Mouse (Mus musculus): ENCODE data around the gene Lrrc23.

The Lrrc23 gene

DNA sequence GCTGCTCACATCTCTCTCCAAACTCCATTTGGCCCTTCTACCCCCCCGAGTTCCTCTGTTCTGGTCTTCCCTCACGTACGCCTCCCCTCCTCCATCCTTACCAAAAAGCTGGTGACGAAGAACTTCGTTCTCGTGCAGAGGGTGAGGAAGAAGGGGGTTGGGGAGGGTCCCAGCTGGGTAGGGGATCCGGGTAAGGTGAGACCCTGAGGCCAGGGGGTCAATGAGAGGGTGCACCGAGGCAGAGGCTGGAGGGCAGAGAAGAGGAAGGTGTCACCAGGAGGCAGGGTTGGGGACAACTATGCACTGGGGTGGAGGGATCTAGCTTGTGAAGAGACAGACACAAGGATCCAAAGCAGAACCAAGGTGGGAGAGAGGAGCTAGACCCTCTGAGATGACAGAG is 35.9 kb downstream of the Lrrc23 start:
- in situ Hi-C loops (cut with MboI; ENCODE audit: low sequenced_read_pairs), result no loop called here

DNA sequence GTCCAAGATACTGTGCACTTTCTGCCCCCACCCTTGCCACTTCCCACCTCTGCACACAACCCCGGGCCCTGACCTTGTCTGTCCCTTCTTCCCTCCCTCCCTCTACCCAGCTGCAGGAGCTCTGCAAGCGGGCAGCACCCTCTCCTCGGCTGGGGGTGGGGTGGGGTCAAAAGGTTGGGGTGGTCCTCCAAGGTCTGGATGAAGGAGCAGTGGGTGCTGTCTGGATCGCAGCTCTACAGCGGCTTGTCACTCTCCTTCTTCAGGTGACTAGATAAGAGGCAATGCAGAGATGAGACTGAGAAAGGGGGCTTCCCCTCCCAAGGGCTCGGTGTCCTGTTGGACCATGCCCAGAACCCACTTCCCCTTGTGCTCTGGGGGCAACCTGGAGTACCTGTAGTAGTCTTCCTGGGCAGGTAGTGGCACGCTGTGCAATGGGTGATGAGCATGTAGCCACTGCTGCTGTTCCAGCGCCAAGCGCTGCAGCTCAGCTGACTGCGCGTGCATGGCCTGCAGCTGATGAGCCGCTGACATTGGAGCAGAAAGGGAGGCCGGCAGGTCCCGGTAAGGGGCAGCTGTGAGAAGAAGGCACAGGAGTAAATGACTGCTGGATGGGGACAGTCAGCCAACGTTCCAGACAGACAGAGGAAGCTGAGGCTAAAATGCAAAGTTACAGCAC is 36.5 kb downstream of the Lrrc23 start:
- in situ Hi-C loops (cut with MboI; ENCODE audit: low sequenced_read_pairs), result no loop called here

DNA sequence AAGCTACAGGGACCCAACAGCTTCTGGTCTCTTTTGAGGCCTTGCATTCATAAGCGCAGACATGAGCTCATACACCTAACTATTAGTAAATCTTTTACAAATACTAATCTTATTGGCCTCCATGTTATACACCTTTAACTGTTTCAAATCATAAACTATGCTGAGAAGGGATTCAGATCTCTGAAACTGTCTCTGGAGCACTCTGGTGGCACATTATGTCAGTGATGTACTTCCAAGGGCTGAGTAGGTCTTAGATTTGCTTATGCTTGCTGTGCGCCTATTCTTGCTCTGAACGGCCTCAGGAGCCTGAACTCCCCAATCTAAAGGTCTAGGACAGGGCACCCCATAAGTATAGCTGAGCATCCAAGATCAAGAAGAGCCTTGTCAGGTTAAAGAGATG is 37.7 kb downstream of the Lrrc23 start:
- in situ Hi-C loops (cut with MboI; ENCODE audit: low sequenced_read_pairs), result no loop called here

DNA sequence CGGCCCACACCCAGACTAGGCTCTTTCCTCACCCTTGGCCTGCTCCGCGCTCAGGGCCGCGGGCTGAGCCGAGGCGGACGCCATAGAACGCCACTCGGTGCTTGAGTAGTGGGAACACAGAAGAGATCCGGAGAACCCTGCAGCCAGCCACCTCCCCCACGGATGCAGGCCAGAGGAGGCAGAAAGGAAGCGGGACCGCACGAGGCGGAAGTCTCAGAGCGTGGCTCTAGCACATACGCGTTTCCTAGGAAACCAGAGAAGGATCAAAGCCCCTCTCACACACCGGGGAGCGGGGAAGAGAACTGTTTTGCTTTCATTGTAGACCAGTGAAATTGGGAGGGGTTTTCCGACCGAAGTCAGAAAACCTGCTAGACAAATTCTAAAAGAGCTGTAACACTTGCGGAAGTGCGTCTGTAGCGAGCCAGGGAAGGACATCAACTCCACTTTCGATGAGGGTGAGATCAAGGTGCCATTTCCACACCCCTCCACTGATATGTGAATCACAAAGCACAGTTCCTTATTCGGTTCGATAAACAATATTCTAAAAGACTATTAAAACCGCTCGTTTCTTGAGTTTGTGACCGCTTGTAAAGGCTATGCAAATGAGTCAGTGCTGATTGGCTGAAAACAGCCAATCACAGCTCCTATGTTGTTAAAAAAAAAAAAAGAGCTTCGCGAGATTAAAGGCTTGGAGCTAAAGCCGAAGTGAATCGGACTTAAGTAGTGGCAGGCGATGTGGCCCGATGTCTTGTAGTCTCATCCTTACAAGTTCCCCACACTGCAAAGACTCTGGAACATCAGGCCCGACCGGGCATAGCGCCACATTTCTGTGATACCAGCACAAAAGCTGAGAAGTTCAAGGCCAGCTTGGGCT is 38.4 kb downstream of the Lrrc23 start, which contains the start of gene Grcc10:
Gene Grcc10, minus strand, starts transcription at position 487 of the 874 bp plus-strand sequence.
- in situ Hi-C loops (cut with MboI; ENCODE audit: low sequenced_read_pairs), result no loop called here

DNA sequence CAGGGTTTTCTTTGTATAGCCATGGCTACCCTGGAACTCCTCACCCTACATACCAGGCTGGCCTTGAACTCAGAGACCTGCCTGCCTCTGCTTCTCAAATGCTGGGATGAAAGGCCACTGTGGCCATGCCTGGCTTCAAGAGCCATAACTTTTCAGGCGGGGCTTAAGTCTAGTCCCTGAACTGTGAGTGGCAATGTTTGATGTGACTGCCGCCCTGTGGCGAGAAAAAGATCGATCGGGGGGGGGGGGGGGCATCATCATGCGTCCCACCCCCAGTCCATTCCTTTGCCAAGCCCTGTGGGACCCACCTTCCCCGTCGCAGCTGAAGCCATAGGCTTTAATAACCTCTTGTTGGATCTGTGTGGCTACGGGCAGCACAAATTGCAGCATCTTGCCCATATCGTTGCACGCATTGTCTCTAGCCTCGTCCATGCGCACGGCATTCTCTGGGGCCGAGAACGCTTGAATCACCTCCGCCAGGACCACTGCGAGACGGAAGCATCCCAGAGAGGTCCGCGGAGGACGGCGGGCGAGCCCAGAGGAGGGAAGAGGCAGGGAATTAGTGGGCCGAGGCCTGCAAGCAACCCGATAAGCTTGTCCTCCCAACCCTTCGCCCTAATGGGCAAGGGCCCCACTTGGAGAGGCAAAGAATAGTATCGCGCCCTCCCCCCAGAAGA is 39.2 kb downstream of the Lrrc23 start:
- in situ Hi-C loops (cut with MboI; ENCODE audit: low sequenced_read_pairs), result no loop called here

DNA sequence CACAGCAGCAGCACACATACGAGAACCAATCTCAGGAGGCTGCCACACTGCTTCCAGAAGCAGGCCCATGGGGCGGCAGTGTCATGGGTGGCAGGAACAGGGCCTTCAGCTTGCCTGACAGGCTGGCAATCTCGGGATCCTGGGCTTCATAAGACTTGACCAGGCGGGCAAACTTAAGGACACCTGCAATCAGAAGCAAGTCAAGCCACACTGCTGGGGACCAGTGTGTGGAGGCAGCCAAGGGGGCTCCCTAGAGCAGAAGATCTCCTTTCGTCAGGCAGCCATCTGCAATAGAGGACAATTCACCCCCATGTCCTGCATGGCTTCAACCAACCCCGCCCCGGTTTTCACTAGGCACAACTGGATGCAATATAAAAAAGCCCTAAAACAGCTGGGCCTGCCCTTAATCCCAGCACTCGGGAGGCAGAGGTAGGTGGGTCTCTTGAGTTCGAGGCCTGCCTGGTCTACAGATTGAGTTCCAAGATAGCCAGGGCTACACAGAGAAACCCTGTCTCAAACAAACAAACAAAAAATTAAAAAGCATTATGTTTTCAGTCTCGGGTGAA is 40.2 kb downstream of the Lrrc23 start:
- in situ Hi-C loops (cut with MboI; ENCODE audit: low sequenced_read_pairs), result no loop called here

DNA sequence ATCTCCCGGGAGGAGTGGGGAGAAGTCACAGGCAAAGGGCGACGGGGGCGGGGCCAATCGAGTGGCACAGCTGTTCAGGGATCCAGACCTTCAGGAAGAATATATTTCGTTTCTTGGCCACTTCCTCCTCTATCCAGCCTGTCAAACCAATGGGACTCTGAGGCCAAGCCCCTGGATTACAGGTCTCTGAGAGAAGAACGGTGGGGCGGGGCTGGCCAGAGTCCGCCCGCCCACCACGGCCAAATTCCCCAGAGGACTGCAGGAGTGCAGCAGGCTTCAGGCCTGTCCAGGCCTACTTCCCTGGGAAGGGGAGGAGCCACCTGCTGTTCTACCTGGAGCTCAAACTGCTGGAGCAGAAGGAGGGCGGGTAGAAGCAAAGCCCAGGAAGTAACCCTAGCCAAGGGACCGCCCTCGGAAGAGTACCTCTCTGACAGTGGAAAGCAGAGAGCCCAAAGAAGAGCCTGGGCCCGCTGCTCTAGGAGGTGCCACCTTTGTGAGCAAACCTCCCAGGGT is 41.0 kb downstream of the Lrrc23 start, which contains the start of gene Ptpn6:
Gene Ptpn6, minus strand, starts transcription at position 204 of the 513 bp plus-strand sequence.
- in situ Hi-C loops (cut with MboI; ENCODE audit: low sequenced_read_pairs), result no loop called here

DNA sequence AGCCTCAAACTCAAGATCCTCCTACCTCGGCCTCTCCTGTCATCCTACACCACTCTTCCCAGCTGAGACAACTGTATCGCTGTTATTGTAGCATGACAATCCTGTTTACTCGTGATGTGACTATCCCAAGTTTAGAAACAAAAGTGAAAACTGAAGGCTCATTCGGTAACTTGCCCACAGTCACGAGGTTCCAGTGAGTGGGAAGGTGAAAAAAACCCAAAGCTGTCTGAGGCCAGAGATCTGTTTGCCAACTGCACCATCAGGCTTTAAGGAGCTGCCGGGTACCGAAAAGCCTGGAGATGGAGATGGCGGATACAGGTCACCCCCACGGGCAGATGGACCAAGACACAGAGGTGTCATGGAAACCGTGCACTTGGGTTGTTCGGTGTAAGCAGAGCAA is 42.5 kb downstream of the Lrrc23 start:
- in situ Hi-C loops (cut with MboI; ENCODE audit: low sequenced_read_pairs), result no loop called here

DNA sequence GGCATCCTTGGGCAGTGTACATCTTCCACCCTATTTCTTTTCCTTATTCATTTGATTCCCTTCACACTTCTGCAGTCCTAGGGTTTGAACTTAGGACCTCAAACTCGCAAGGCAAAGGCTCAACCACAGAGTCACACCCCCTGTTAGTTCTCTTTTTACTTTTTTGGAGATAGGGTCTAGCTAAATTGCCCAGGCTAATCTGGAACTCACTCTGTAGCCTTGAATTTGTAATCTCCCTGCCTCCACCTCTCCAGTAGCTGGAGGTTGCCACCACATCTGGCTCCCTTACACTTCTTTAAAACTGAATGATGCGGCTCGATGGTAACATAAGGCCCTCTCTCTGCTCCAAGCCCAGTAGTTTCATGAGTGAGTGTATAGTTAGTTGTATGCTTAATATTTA is 45.1 kb downstream of the Lrrc23 start:
- in situ Hi-C loops (cut with MboI; ENCODE audit: low sequenced_read_pairs), result no loop called here

DNA sequence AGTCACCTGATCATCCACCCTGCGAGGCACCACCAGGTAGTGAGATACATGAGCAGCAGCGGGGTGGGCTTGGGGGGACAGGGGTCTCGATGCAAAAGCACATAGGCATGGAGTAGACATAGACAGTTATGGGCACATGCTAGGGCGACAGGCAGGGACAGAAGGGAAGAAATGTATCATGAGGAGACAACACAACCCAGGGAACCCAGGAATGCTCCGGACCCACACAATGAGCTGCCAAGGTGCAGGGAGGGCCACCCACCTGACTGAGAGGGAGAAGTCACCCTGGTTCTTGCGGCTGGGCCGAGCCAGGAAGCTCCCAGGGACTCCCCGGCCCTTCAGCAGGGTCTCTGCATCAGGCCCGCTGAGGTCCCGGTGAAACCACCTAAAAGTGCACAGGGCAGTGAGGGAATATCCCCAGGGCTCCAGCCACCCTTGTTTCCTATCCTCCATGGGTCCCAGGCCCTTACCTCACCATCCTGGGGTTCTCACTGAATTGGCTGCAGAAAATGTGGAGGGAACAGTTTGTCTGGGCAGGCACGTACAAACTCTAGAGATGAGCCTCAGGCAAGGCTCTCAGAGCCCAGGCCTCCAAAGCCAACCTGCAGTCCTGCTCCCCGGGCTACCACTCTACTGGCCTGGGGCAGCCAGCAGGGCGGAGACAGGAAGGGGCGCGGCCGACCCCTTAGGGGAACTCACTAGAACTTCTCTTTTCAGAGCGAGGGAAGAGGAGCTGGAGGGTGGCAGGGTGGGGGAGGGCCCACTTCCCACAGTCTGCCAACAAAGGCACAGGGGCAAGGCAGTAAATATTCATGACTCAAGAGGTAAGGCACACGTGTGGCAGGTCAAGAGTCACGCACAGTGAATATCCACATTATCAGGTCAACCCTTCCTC is 46.8 kb downstream of the Lrrc23 start:
- in situ Hi-C loops (cut with MboI; ENCODE audit: low sequenced_read_pairs), result no loop called here

DNA sequence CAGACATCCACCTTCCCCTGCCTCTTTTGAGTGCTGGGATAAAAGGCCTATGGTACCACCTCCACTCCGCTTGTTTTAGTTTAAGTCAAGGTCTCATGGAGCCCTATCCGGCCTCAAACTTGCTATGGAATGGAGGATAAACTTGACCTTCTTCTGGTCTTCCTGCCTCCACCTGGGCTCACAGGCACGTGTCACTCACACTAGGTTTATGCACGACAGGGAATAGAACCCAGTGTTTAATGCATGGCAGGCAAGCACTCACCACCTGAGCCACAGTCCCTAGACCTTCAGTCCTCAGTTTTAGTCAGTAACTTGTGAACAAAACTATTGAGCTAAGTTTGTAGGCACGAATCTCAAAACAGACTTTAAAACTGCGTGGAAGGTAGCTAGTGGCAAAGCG is 48.5 kb downstream of the Lrrc23 start:
- in situ Hi-C loops (cut with MboI; ENCODE audit: low sequenced_read_pairs), result no loop called here

DNA sequence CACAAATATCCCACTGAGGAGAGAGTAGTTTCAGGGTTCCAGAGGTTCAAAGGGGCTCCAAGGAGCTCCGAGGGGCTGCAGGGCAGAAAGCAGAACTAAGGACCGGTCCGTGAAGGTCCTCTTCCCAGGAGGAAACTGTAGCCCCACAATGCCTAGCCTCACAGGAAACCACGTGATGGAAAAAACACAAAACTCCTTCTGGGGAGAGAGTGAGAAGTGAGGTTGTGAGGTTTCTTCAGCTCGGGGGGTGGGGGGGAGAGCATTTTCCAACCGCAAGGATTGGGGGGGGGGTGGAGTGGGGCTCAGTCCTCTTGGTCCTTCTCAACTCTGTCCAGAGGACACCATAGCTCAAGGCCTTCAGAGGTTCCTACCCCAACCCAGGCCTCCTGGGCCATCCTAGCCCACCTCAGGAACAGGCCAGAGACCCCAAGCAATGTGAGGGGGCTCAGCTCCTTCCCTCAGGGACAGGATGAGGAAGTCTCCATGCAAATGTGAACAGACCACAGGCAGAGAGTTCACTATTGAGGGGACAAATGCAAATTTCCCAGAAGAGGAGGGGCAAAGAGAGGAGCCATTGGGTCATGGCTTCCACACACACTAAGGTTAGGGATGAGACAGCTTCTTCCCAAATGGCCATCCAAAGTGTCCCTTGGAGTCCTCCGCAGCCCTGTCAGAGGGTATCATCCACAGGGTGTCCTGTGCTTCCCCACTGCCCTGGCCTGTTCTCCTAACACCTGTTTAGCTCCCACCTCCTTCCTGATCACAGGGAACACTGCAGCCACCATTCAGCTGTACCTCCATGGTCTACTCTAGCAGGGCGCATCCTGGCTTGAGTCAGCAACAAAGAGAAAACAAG is 49.4 kb downstream of the Lrrc23 start:
- in situ Hi-C loops (cut with MboI; ENCODE audit: low sequenced_read_pairs), result no loop called here

DNA sequence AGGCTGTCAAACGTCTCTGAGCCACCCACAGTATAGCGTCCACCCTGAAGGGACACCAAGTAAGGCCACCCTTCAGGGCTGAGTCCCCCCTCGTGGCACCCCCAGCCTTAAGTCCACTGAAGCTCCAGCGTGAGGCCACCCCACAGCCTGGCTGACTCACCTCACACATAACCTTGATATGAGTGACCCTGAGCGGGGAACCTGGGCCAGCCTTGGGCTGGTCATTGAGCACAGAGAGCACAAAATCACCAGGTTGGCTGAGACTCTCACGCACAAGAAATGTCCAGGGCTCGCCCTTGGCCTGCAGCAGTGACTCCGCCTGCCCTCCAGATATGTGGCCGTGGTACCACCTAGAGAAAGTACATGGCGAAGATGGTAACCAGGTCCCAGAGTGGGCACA is 50.9 kb downstream of the Lrrc23 start:
- in situ Hi-C loops (cut with MboI; ENCODE audit: low sequenced_read_pairs), result no loop called here

DNA sequence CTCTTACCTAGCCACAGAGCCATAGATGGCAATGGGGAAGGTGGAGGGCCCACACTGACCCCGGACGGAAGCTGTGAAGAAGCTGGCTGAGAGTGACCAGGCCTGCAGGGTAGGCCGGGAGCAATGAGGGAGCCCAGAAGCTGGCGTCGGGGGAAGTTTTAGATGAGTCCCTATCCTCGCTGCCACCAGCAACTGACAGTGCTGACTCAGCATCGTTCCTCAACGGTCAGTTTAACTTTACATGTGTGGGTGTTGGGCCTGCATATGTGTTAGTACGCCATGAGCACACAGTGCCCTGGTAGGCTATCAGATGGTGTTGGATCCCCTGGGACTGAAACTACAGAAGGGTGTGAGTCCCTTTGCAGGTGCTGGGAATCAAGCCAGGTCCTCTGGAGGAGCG is 55.1 kb downstream of the Lrrc23 start:
- in situ Hi-C loops (cut with MboI; ENCODE audit: low sequenced_read_pairs), result no loop called here

DNA sequence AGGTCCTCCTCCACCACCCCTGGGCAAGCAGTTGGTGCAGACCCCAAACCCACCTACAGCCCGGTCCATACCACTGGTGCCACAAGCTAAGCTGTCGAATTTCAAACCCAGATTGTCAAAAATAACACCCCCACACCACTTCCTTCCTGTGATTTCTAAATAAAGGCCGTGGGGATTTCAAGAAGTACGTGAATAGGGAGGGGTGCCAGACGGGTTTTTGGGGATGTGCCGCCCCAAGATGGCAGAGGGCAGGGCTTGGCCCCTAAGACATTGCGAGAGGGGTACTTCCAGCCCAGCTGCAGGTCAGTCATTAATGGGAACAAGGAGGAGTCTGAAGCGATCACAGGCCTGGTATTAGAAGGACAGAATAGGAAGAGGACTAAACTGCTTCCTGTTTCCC is 56.0 kb downstream of the Lrrc23 start:
- in situ Hi-C loops (cut with MboI; ENCODE audit: low sequenced_read_pairs), result no loop called here

DNA sequence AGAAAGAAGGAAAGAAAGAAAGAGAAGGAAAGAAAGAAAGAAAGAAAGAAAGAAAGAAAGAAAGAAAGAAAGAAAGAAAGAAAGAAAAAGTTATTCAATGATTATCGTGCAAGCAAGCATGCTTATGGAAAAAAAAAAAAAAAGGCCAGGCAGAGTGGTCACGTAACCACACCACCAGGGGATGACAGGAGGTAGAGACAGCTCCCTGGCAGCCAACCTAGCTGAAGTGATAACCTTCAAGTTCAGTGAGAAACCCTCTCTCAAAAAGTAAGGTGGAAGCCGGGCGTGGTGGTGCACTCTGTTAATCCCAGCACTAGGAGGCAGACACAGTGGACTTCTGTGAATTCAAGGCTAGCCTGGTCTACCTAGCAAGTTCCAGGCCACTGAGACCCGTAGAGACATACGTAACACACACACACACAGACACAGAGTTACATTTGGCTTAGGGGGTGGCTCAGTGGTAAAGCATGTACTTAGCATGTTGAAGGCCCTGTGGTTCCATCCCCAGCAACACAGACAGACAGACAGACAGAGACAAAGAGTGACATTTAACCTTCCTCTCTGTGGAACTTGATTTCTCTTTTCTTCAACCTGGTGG is 56.6 kb downstream of the Lrrc23 start:
- in situ Hi-C loops (cut with MboI; ENCODE audit: low sequenced_read_pairs), result no loop called here

DNA sequence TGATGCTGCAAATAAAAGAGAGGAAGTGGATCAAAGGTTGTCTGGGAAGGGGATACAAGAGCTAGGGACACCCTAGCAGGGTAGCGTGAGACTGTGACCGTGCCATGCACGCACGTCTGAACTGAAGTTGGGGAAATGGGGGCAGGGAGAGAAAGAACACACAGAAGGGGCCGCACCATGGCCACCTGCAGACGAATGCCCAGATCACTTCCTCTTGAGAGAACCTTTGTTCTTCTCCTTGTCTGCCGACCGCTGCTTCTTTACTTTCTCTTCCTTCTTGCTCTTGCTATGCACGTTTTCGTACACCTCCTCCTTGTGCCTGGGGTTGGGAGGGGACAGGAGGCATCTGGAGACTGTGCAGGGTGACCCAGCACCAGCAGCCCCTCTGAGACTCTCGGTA is 58.6 kb downstream of the Lrrc23 start:
- in situ Hi-C loops (cut with MboI; ENCODE audit: low sequenced_read_pairs), result no loop called here
